Mouse (Mus musculus): ENCODE measurements around the gene Mta2. TPM values are rescaled to one million over a fixed set of nuclear protein-coding genes. Genes with fewer than 3 reads are reported as not detected.

Mta2 gene
- polyA plus RNA-seq, 1 experiment from 2014 or later: 175 TPM

GRCm38 (mm10) chr19:8987816-8988215 lies 46.1 kb downstream of the Mta2 start:
- Histone ChIP-seq H3K27me3 (replicated peaks; ENCODE audit: control insufficient read depth, insufficient read depth, low read length) (peaks cover 14% of the 10 kb centered on the region), H3K27ac (ENCODE audit: low read length) (no peak overlapping the region), H3K9me3 (ENCODE audit: control insufficient read depth, low read length) (no peaks in the 10 kb centered on the region), H3K4me3 (replicated peaks; ENCODE audit: low read length) (no peak overlapping the region), H3K4me1 (replicated peaks; ENCODE audit: control insufficient read depth, insufficient read depth, low read length) (peaks cover 41% of the 10 kb centered on the region), H3K9ac (replicated peaks; ENCODE audit: low read depth, low read length) (no peak overlapping the region), H3K4me2 (ENCODE audit: low read length) (no peak overlapping the region), H3K36me3 (ENCODE audit: control insufficient read depth, insufficient read depth) (no peaks in the 10 kb centered on the region)
- ATAC-seq: no peak
- WGBS: 48% methylated on average over 2 of the region's 2 CpGs

- peaks cover 14% of the 10 kb centered on the region for H3K27me3 ChIP-seq (replicated peaks; ENCODE audit: control insufficient read depth, insufficient read depth, low read length)
Measured at GRCm38 (mm10) chr19:8988346-8989065, 46.8 kb downstream of the Mta2 start.

DNA sequence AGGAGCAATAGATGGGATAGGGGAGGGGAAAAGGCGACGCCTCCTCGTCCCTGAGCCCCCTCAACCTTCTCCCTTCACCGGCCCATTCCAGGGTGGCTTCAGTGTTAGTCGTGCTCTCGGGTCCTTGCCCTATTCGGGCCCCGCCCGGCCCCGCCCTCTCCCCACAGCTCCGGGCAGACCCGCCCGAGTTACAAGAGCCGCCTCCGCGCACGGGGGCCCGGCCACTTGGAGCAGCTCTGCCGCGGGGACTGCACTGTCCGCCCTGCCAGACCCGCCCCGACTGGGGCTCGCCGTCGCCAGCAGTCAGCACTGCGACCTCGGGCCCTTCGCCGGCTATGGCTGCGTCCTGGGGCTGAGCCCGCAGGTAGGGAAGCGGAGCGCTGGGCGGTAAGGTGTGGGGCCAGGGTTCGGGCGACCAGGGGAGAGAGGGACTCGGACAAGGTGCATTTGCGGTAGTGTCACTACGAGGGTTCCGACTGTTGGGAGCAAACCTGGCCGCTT lies 47.4 kb downstream of the Mta2 start, which contains the start of gene Ahnak:
Ahnak (plus strand) TSS at position 219 of the 501 bp plus-strand sequence.
- 0% methylated on average over 37 of the region's 42 CpGs for WGBS
- H3K4me3 ChIP-seq (replicated peaks; ENCODE audit: low read length): peak within 1 kb of the TSS; percentile 44
- ATAC-seq: peak; percentile 24; the same call in 1 of the 2 replicates
- H3K27ac ChIP-seq (ENCODE audit: low read length): no peak within 1 kb of the TSS
- H3K9me3 ChIP-seq (ENCODE audit: control insufficient read depth, low read length): no peaks in the 10 kb centered on the region
- H3K4me2 ChIP-seq (ENCODE audit: low read length): peak within 1 kb of the TSS; percentile 78
- no peaks in the 10 kb centered on the region for H3K36me3 ChIP-seq (ENCODE audit: control insufficient read depth, insufficient read depth)
- H3K27me3 ChIP-seq (replicated peaks; ENCODE audit: control insufficient read depth, insufficient read depth, low read length): peaks cover 14% of the 10 kb centered on the region
- H3K4me1 ChIP-seq (replicated peaks; ENCODE audit: control insufficient read depth, insufficient read depth, low read length): peaks cover 32% of the 10 kb centered on the region
- peak within 1 kb of the TSS; percentile 45 for H3K9ac ChIP-seq (replicated peaks; ENCODE audit: low read depth, low read length)

More at GRCm38 (mm10) chr19:8988346-8989065, 46.8 kb downstream of the Mta2 start:
- H3K9me3 ChIP-seq (ENCODE audit: control insufficient read depth, low read length): no peaks in the 10 kb centered on the region
- H3K4me1 ChIP-seq (replicated peaks; ENCODE audit: control insufficient read depth, insufficient read depth, low read length): peaks cover 38% of the 10 kb centered on the region
- peak overlapping the region; percentile 44 for H3K4me3 ChIP-seq (replicated peaks; ENCODE audit: low read length)
- peak overlapping the region; percentile 45; the same call in 1 of the 2 replicates for H3K9ac ChIP-seq (replicated peaks; ENCODE audit: low read depth, low read length)
- 25% methylated on average over 15 of the region's 15 CpGs for WGBS
- no peaks in the 10 kb centered on the region for H3K36me3 ChIP-seq (ENCODE audit: control insufficient read depth, insufficient read depth)
- H3K4me2 ChIP-seq (ENCODE audit: low read length): peak overlapping the region; percentile 78
- H3K27ac ChIP-seq (ENCODE audit: low read length): no peak overlapping the region
- ATAC-seq: no peak

- H3K27ac ChIP-seq (ENCODE audit: low read length): no peak overlapping the region
- WGBS: under 1% methylated on average over 53 of the region's 53 CpGs
- peaks cover 25% of the 10 kb centered on the region for H3K4me1 ChIP-seq (replicated peaks; ENCODE audit: control insufficient read depth, insufficient read depth, low read length)
- H3K4me2 ChIP-seq (ENCODE audit: low read length): peak overlapping the region; percentile 78
- peaks cover 14% of the 10 kb centered on the region for H3K27me3 ChIP-seq (replicated peaks; ENCODE audit: control insufficient read depth, insufficient read depth, low read length)
- peak overlapping the region; percentile 44 for H3K4me3 ChIP-seq (replicated peaks; ENCODE audit: low read length)
- H3K9ac ChIP-seq (replicated peaks; ENCODE audit: low read depth, low read length): peak overlapping the region; percentile 45
- ATAC-seq: peak; percentile 45
- H3K9me3 ChIP-seq (ENCODE audit: control insufficient read depth, low read length): no peaks in the 10 kb centered on the region
- no peaks in the 10 kb centered on the region for H3K36me3 ChIP-seq (ENCODE audit: control insufficient read depth, insufficient read depth)
Measured at GRCm38 (mm10) chr19:8989567-8990431, 48.1 kb downstream of the Mta2 start.

GRCm38 (mm10) chr19:8990432-8991102 lies 48.9 kb downstream of the Mta2 start:
- peaks cover 20% of the 10 kb centered on the region for H3K4me1 ChIP-seq (replicated peaks; ENCODE audit: control insufficient read depth, insufficient read depth, low read length)
- WGBS: 16% methylated on average over 15 of the region's 15 CpGs
- peak overlapping the region; percentile 78 for H3K4me2 ChIP-seq (ENCODE audit: low read length)
- no peaks in the 10 kb centered on the region for H3K9me3 ChIP-seq (ENCODE audit: control insufficient read depth, low read length)
- H3K4me3 ChIP-seq (replicated peaks; ENCODE audit: low read length): peak overlapping the region; percentile 44
- H3K9ac ChIP-seq (replicated peaks; ENCODE audit: low read depth, low read length): peak overlapping the region; percentile 27
- peak; percentile 47 for ATAC-seq
- peaks cover 14% of the 10 kb centered on the region for H3K27me3 ChIP-seq (replicated peaks; ENCODE audit: control insufficient read depth, insufficient read depth, low read length)
- no peaks in the 10 kb centered on the region for H3K36me3 ChIP-seq (ENCODE audit: control insufficient read depth, insufficient read depth)
- H3K27ac ChIP-seq (ENCODE audit: low read length): no peak overlapping the region

- 68% methylated on average over 4 of the region's 4 CpGs for WGBS
- H3K9ac ChIP-seq (replicated peaks; ENCODE audit: low read depth, low read length): no peak overlapping the region
- H3K4me1 ChIP-seq (replicated peaks; ENCODE audit: control insufficient read depth, insufficient read depth, low read length): peaks cover 20% of the 10 kb centered on the region
- no peak overlapping the region for H3K4me3 ChIP-seq (replicated peaks; ENCODE audit: low read length)
- no peak overlapping the region for H3K4me2 ChIP-seq (ENCODE audit: low read length)
- ATAC-seq: no peak
- no peaks in the 10 kb centered on the region for H3K9me3 ChIP-seq (ENCODE audit: control insufficient read depth, low read length)
- peaks cover 14% of the 10 kb centered on the region for H3K27me3 ChIP-seq (replicated peaks; ENCODE audit: control insufficient read depth, insufficient read depth, low read length)
- H3K27ac ChIP-seq (ENCODE audit: low read length): no peak overlapping the region
- H3K36me3 ChIP-seq (ENCODE audit: control insufficient read depth, insufficient read depth): no peaks in the 10 kb centered on the region
Measured at GRCm38 (mm10) chr19:8991245-8991870, 49.7 kb downstream of the Mta2 start.

DNA sequence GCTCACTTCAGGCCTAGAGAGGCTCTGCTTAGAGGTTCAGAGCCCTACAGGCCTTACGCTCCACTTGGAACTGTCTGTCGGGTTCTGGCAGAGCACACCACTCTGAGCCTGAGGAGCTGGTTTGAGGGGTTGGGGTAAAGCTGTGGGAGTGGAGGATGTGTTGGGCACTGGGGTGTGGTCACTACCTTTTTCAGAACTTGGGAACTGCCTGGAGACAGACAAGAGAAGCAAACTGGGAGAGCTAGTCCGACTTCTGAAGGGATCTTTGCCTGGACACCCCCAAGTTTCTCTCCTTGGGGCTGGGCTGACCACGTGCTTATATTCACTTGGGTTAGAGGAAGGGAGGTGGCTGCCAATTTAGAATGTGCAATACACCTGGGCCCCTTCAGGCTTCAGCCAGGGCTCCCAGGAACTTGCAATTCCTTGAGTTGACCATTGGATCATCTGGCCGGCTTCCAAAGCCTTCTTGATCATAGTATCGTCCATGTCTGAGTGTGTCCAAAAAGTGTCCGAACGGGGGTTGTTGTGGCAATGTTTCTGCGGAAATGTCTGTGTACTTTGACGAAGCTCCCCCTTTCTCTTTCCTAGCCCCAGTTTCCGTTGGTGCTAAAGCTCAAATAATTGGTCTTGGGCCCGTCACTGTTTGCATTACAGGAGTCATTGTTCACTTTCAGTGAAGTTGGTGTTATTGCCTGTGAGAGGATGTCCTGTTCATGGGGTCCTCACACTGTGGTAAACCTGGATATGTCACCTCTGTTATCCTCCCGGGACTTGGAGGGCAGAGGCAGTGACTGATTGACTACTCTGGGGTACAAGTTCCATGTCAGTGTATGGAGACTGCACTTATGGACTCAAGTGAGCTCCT lies 50.4 kb downstream of the Mta2 start:
- no peak overlapping the region for H3K27ac ChIP-seq (ENCODE audit: low read length)
- peaks cover 20% of the 10 kb centered on the region for H3K4me1 ChIP-seq (replicated peaks; ENCODE audit: control insufficient read depth, insufficient read depth, low read length)
- H3K4me2 ChIP-seq (ENCODE audit: low read length): no peak overlapping the region
- H3K36me3 ChIP-seq (ENCODE audit: control insufficient read depth, insufficient read depth): no peaks in the 10 kb centered on the region
- no peak overlapping the region for H3K9ac ChIP-seq (replicated peaks; ENCODE audit: low read depth, low read length)
- H3K4me3 ChIP-seq (replicated peaks; ENCODE audit: low read length): no peak overlapping the region
- no peak for ATAC-seq
- WGBS: 81% methylated on average over 13 of the region's 13 CpGs
- H3K27me3 ChIP-seq (replicated peaks; ENCODE audit: control insufficient read depth, insufficient read depth, low read length): peaks cover 14% of the 10 kb centered on the region
- H3K9me3 ChIP-seq (ENCODE audit: control insufficient read depth, low read length): no peaks in the 10 kb centered on the region
